Mouse (Mus musculus) MEL (cell line): ENCODE data around the gene Mcm6. TPM values are rescaled to one million over a fixed set of nuclear protein-coding genes. Genes with fewer than 3 reads are reported as not detected.

Experiments used
- DNase-seq: peaks from one replicate; pipeline ENCODE4 v3.0.0; 2011; ENCODE audit warnings: low read depth, low spot score
- H3K27ac ChIP-seq: 2 replicates; pipeline ENCODE4 v1.5.1; 2012; ENCODE audit warnings: low read depth, mild to moderate bottlenecking, control low read depth, low read length, moderate library complexity; ENCODE audit not compliant: control insufficient read depth
- H3K27me3 ChIP-seq, 2 experiments: fragments of 150-350 bp in 1 of 2; sonication (generic) in 1 of 2; 2 replicates each; pipeline ENCODE4 v1.6.1; 2012; ENCODE audit warnings: low read length in 2 of 2, mild to moderate bottlenecking in 2 of 2, improper control_type of control experiment in 1 of 2, moderate library complexity in 1 of 2; ENCODE audit not compliant: insufficient read depth in 2 of 2, control insufficient read depth in 1 of 2
- H3K36me3 ChIP-seq, 2 experiments: 2 replicates each; pipeline ENCODE4 v1.6.1; 2012 to 2014; ENCODE audit warnings: low read length in 2 of 2, improper control_type of control experiment in 1 of 2, inconsistent platforms in 1 of 2, mild to moderate bottlenecking in 1 of 2; ENCODE audit not compliant: insufficient read depth in 2 of 2, control insufficient read depth in 1 of 2
- H3K4me1 ChIP-seq, 2 experiments: fragments of 150-350 bp in 1 of 2; sonication (generic) in 1 of 2; 2 replicates each; pipeline ENCODE4 v1.6.1; 2012; ENCODE audit warnings: low read length in 2 of 2, improper control_type of control experiment in 1 of 2, mild to moderate bottlenecking in 1 of 2; ENCODE audit not compliant: insufficient read depth in 2 of 2, control insufficient read depth in 1 of 2
- H3K4me3 ChIP-seq, 2 experiments: fragments of 150-350 bp in 1 of 2; sonication (generic) in 1 of 2; 2 replicates each; pipeline ENCODE4 v1.5.1; 2012; ENCODE audit warnings: low read depth in 2 of 2, low read length in 2 of 2, mild to moderate bottlenecking in 2 of 2, moderate library complexity in 2 of 2, control low read depth in 1 of 2, improper control_type of control experiment in 1 of 2; ENCODE audit not compliant: control insufficient read depth in 1 of 2, insufficient read depth in 1 of 2
- H3K79me2 ChIP-seq: 2 replicates; pipeline ENCODE4 v1.6.1; 2012; ENCODE audit warnings: mild to moderate bottlenecking, low read length, moderate library complexity; ENCODE audit not compliant: control insufficient read depth, poor library complexity, insufficient read depth
- H3K9ac ChIP-seq: 2 replicates; pipeline ENCODE4 v1.6.1; 2012; ENCODE audit warnings: low read depth, mild to moderate bottlenecking, control low read depth, low read length, moderate library complexity; ENCODE audit not compliant: control insufficient read depth, poor library complexity, severe bottlenecking
- H3K9me3 ChIP-seq: fragments of 150-350 bp; sonication (generic); replicated peaks from 2 replicates; pipeline ENCODE4 v1.6.1; 2012; ENCODE audit warnings: mild to moderate bottlenecking, low read length, improper control_type of control experiment, moderate library complexity; ENCODE audit not compliant: insufficient read depth
- CTCF ChIP-seq, 3 experiments: IDR thresholded peaks in 2 of 3; conservative IDR thresholded peaks in 1 of 3; 2 replicates each; pipeline ENCODE4 v1.5.1; 2011 to 2012; ENCODE audit warnings: low read length in 3 of 3, low read depth in 2 of 3, mild to moderate bottlenecking in 2 of 3, improper control_type of control experiment in 1 of 3, inconsistent platforms in 1 of 3, mixed read lengths in 1 of 3, moderate library complexity in 1 of 3; ENCODE audit not compliant: control insufficient read depth in 1 of 3, insufficient read depth in 1 of 3, poor library complexity in 1 of 3, severe bottlenecking in 1 of 3
- GATA1 ChIP-seq: IDR thresholded peaks from 2 replicates; pipeline ENCODE4 v1.6.1; 2011; ENCODE audit warnings: low read depth, low read length, improper control_type of control experiment
- MYB ChIP-seq: IDR thresholded peaks from 2 replicates; pipeline ENCODE4 v1.6.1; 2011; ENCODE audit warnings: mild to moderate bottlenecking, low read depth, low read length, improper control_type of control experiment
- POLR2A ChIP-seq, 2 experiments: IDR thresholded peaks; 2 replicates each; pipeline ENCODE4 v1.6.1; 2011 to 2012; ENCODE audit warnings: low read length in 2 of 2, mild to moderate bottlenecking in 2 of 2, control low read depth in 1 of 2, improper control_type of control experiment in 1 of 2, low read depth in 1 of 2, moderate library complexity in 1 of 2; ENCODE audit not compliant: control insufficient read depth in 1 of 2, insufficient read depth in 1 of 2, poor library complexity in 1 of 2
- POLR2AphosphoS5 ChIP-seq: IDR thresholded peaks from 2 replicates; pipeline ENCODE4 v1.6.1; 2012; ENCODE audit warnings: low read depth, borderline replicate concordance, mild to moderate bottlenecking, inconsistent platforms, low read length, moderate library complexity, mixed read lengths
- RAD21 ChIP-seq: IDR thresholded peaks from 2 replicates; pipeline ENCODE4 v1.6.1; 2011; ENCODE audit warnings: mild to moderate bottlenecking, low read depth, low read length, improper control_type of control experiment
- SMC3 ChIP-seq: IDR thresholded peaks from 2 replicates; pipeline ENCODE4 v1.6.1; 2011; ENCODE audit warnings: low read depth, low read length, improper control_type of control experiment
- TAL1 ChIP-seq: IDR thresholded peaks from 2 replicates; pipeline ENCODE4 v1.6.1; 2012; ENCODE audit warnings: mild to moderate bottlenecking, inconsistent platforms, low read length, moderate library complexity, mixed read lengths
- TCF12 ChIP-seq: IDR thresholded peaks from 2 replicates; pipeline ENCODE4 v1.6.1; 2014; ENCODE audit warnings: low read depth, mild to moderate bottlenecking, inconsistent platforms, low read length, improper control_type of control experiment, moderate library complexity
- UBTF ChIP-seq: IDR thresholded peaks from 2 replicates; pipeline ENCODE4 v1.6.1; 2012; ENCODE audit warnings: low read depth, mild to moderate bottlenecking, inconsistent platforms, low read length, improper control_type of control experiment, moderate library complexity, borderline replicate concordance; ENCODE audit not compliant: insufficient read depth
- ZKSCAN1 ChIP-seq: IDR thresholded peaks from 2 replicates; pipeline ENCODE4 v1.6.1; 2012; ENCODE audit warnings: low read depth, mild to moderate bottlenecking, inconsistent platforms, low read length, improper control_type of control experiment, moderate library complexity
- ZNF384 ChIP-seq: IDR thresholded peaks from 2 replicates; pipeline ENCODE4 v1.6.1; 2012; ENCODE audit warnings: low read depth, mild to moderate bottlenecking, inconsistent platforms, low read length, improper control_type of control experiment
- polyA plus RNA-seq, 2 experiments: library from polyadenylated mRNA; stranded (reverse) in 1 of 2; unstranded in 1 of 2; fragments of >175 nt in 1 of 2; fragments of >200 nt in 1 of 2; gene quantifications; 2 replicates each; pipeline versions ENCODE4 v1.2.1 to v1.2.4; 2012; ENCODE audit warnings: low replicate concordance in 2 of 2, low read depth in 1 of 2; ENCODE audit not compliant: insufficient read length in 2 of 2, insufficient read depth in 1 of 2, missing spikeins in 1 of 2
- total RNA-seq: library from RNA; depleted of rRNA; stranded (reverse); fragments of 300-350 nt; gene quantifications from 2 replicates; pipeline ENCODE4 v1.2.3, GENCODE M21; 2012

Mcm6 gene
- total and polyA plus RNA-seq, 3 experiments = 218 to 850 (median 234) TPM

GRCm38 (mm10) chr1:128372143-128372860, 12.8 kb upstream of the Mcm6 start:
- no peak overlapping the region for H3K27ac ChIP-seq
- peak; percentile 32 for DNase-seq
- no peak overlapping the region for H3K4me3 ChIP-seq
- H3K9me3 ChIP-seq = no peaks in the 10 kb centered on the region
- TF ChIP-seq CTCF (IDR thresholded peaks at IDR 0.05 in 2 of 3, conservative IDR thresholded peaks at IDR 0.05 in 1 of 3; ENCODE audit: control insufficient read depth in 1 of 3, insufficient read depth in 1 of 3, low read depth in 2 of 3, low read length in 3 of 3, poor library complexity in 1 of 3, severe bottlenecking in 1 of 3) (peak in 2 of 3 experiments; percentile 20 to 52; a peak in 3 of 6 replicates), TAL1 (no peak), ZKSCAN1 (peak; percentile 80; the same call in 1 of the 2 replicates), RAD21 (peak; percentile 31), SMC3 (peak; percentile 36; the same call in 1 of the 2 replicates)
- H3K79me2 ChIP-seq = no peaks in the 10 kb centered on the region; the same call in 1 of the 2 replicates
- H3K9ac ChIP-seq = no peak overlapping the region
- no peaks in the 10 kb centered on the region for H3K27me3 ChIP-seq
- peaks cover 2 to 35% of the 10 kb centered on the region in 2 experiments; a peak in 3 of 4 replicates for H3K36me3 ChIP-seq
- H3K4me1 ChIP-seq = no peaks in the 10 kb centered on the region

DNA sequence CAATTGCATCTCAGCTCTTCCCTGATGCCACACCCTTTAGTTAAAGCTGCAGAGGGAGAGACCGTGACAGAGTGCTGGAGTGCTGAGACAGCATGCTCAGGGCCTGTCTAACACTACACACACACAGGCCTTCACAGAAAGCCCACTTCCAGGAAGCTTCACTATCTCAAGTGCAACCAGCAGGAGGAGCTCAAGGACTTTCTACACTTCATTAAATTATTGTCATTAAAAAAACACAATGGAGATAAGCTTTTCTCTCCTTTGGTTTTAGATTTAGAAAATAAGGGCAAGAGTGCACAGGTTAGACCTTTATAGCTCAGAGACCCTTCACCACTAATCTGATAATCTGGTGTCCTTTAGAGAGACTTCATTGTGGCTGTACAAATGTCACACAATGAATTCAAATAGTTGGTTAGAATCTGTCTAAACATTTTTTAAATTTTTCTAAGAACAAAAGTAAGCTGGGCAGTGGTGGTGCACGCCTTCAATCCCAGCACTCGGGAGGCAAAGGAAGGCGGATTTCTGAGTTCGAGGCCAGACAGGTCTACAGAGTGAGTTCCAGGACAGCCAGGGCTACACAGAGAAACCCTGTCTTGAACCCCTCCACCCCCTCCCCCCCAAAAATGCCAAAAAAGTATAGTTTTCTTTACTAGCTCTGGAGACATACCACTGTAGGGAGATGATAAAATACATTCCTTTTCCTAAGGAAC, 9.4 kb upstream of the Mcm6 start:
- Histone ChIP-seq H3K79me2 (no peaks in the 10 kb centered on the region; the same call in 1 of the 2 replicates), H3K9me3 (no peaks in the 10 kb centered on the region), H3K9ac (no peak overlapping the region), H3K4me3 (no peak overlapping the region), H3K27ac (no peak overlapping the region), H3K36me3 (peaks cover 0 to 37% of the 10 kb centered on the region in 2 experiments; a peak in 2 of 4 replicates), H3K27me3 (no peaks in the 10 kb centered on the region), H3K4me1 (no peaks in the 10 kb centered on the region)
- TF ChIP-seq SMC3 (peak; percentile 59), RAD21 (peak; percentile 55), CTCF (IDR thresholded peaks at IDR 0.05 in 2 of 3, conservative IDR thresholded peaks at IDR 0.05 in 1 of 3; ENCODE audit: control insufficient read depth in 1 of 3, insufficient read depth in 1 of 3, low read depth in 2 of 3, low read length in 3 of 3, poor library complexity in 1 of 3, severe bottlenecking in 1 of 3) (peak; percentile 20 to 62 (median 48); a peak in 5 of 6 replicates), TAL1 (no peak), UBTF (no peak), MYB (no peak), POLR2AphosphoS5 (no peak), POLR2A (IDR thresholded peaks at IDR 0.05; ENCODE audit: control insufficient read depth in 1 of 2, insufficient read depth in 1 of 2, low read depth in 1 of 2, low read length in 2 of 2, poor library complexity in 1 of 2) (no peak), TCF12 (no peak), GATA1 (no peak), ZNF384 (peak; percentile 53; the same call in 1 of the 2 replicates)
- peak; percentile 75 for DNase-seq
